Mouse (Mus musculus) forebrain, embryonic 15.5 days (tissue): ENCODE measurements around the gene Bahd1. TPM values are rescaled to one million over a fixed set of nuclear protein-coding genes. Genes with fewer than 3 reads are reported as not detected.

Experiments
- ATAC-seq: fragments of 200-750 bp; cut with Nextera tagmentation; replicated peaks from 2 replicates; pipeline ENCODE4 v1.8.0; 2017; ENCODE audit warnings: mild to moderate bottlenecking, moderate TSS enrichment, moderate library complexity
- H3K27ac ChIP-seq: fragments of 300-500 bp; sonication (generic); replicated peaks from 2 replicates; pipeline ENCODE4 v1.5.1; 2015; ENCODE audit warnings: mild to moderate bottlenecking, inconsistent platforms
- H3K27me3 ChIP-seq: fragments of 300-500 bp; sonication (generic); 2 replicates; pipeline ENCODE4 v1.6.1; 2015; ENCODE audit warnings: inconsistent platforms
- H3K36me3 ChIP-seq: fragments of 300-500 bp; sonication (generic); 2 replicates; pipeline ENCODE4 v1.6.1; 2015; ENCODE audit warnings: mild to moderate bottlenecking, inconsistent platforms
- H3K4me1 ChIP-seq: fragments of 300-500 bp; sonication (generic); 2 replicates; pipeline ENCODE4 v1.6.1; 2015; ENCODE audit warnings: inconsistent platforms
- H3K4me2 ChIP-seq: fragments of 300-500 bp; sonication (generic); replicated peaks from 2 replicates; pipeline ENCODE4 v1.6.1; 2015; ENCODE audit warnings: mild to moderate bottlenecking, inconsistent platforms
- H3K4me3 ChIP-seq: fragments of 300-500 bp; sonication (generic); 2 replicates; pipeline ENCODE4 v1.5.1; 2015; ENCODE audit warnings: mild to moderate bottlenecking, inconsistent platforms
- H3K9ac ChIP-seq: fragments of 300-500 bp; sonication (generic); replicated peaks from 2 replicates; pipeline ENCODE4 v1.6.1; 2015; ENCODE audit warnings: mild to moderate bottlenecking, inconsistent platforms
- H3K9me3 ChIP-seq: fragments of 300-500 bp; sonication (generic); 2 replicates; pipeline ENCODE4 v1.6.1; 2016; ENCODE audit warnings: inconsistent platforms
- WGBS: fragments of 180-500 bp; shearing (Covaris S2); methylation state at CpG from one replicate; pipeline ENCODE4 v1.1.7; 2015; ENCODE audit warnings: mixed read lengths; 5-methylcytosine and 5-hydroxymethylcytosine counted together
- polyA plus RNA-seq: library from polyadenylated mRNA; unstranded; fragments of >200 nt; fragmentation: Nextera tagmentation; extraction: Ambion mirVana; gene quantifications from 2 replicates; pipeline ENCODE4 v1.2.1, GENCODE M21; 2015

Gene Bahd1
- polyA plus RNA-seq, 1 experiment from 2014 or later = 6.7 TPM

GRCm38 (mm10) chr2:118959644-118960043 is 59.5 kb downstream of the Bahd1 start:
- H3K27me3 ChIP-seq = no peaks in the 10 kb centered on the region
- WGBS = 21% methylated on average over 2 of the region's 2 CpGs

GRCm38 (mm10) chr2:118960413-118960812 is 60.2 kb downstream of the Bahd1 start:
- H3K9ac ChIP-seq = no peak overlapping the region
- H3K36me3 ChIP-seq = no peaks in the 10 kb centered on the region
- WGBS = 95% methylated on average over 2 of the region's 2 CpGs
- H3K27ac ChIP-seq = no peak overlapping the region
- H3K27me3 ChIP-seq = no peaks in the 10 kb centered on the region
- H3K9me3 ChIP-seq = no peaks in the 10 kb centered on the region
- H3K4me1 ChIP-seq = no peaks in the 10 kb centered on the region
- H3K4me2 ChIP-seq = no peak overlapping the region
- H3K4me3 ChIP-seq = no peak overlapping the region
- no peak for ATAC-seq

More at GRCm38 (mm10) chr2:118959644-118960043, 59.5 kb downstream of the Bahd1 start:
- no peak overlapping the region for H3K9ac ChIP-seq
- no peak overlapping the region for H3K4me3 ChIP-seq
- H3K36me3 ChIP-seq = no peaks in the 10 kb centered on the region
- no peak for ATAC-seq
- no peaks in the 10 kb centered on the region for H3K4me1 ChIP-seq
- no peak overlapping the region for H3K4me2 ChIP-seq
- no peaks in the 10 kb centered on the region for H3K9me3 ChIP-seq
- no peak overlapping the region for H3K27ac ChIP-seq

GRCm38 (mm10) chr2:118961546-118961945 is 61.4 kb downstream of the Bahd1 start:
- Histone ChIP-seq H3K36me3 (no peaks in the 10 kb centered on the region), H3K27me3 (no peaks in the 10 kb centered on the region), H3K9me3 (no peaks in the 10 kb centered on the region), H3K4me3 (no peak overlapping the region), H3K9ac (no peak overlapping the region), H3K27ac (no peak overlapping the region), H3K4me1 (no peaks in the 10 kb centered on the region), H3K4me2 (no peak overlapping the region)
- WGBS = 57% methylated on average over 2 of the region's 2 CpGs
- no peak for ATAC-seq

GRCm38 (mm10) chr2:118963007-118963675 is 63.0 kb downstream of the Bahd1 start:
- Histone ChIP-seq H3K9me3 (no peaks in the 10 kb centered on the region), H3K4me2 (no peak overlapping the region), H3K4me3 (no peak overlapping the region), H3K27me3 (no peaks in the 10 kb centered on the region), H3K27ac (no peak overlapping the region), H3K9ac (no peak overlapping the region), H3K36me3 (no peaks in the 10 kb centered on the region), H3K4me1 (no peaks in the 10 kb centered on the region)
- WGBS = 62% methylated on average over 9 of the region's 9 CpGs
- ATAC-seq = no peak

GRCm38 (mm10) chr2:118963676-118964012 is 63.5 kb downstream of the Bahd1 start:
- Histone ChIP-seq H3K9me3 (no peaks in the 10 kb centered on the region), H3K27ac (no peak overlapping the region), H3K4me2 (no peak overlapping the region), H3K4me1 (no peaks in the 10 kb centered on the region), H3K9ac (no peak overlapping the region), H3K36me3 (no peaks in the 10 kb centered on the region), H3K4me3 (no peak overlapping the region), H3K27me3 (no peaks in the 10 kb centered on the region)
- ATAC-seq = no peak
- WGBS = 71% methylated on average over 7 of the region's 7 CpGs

GRCm38 (mm10) chr2:118969585-118970147 is 69.5 kb downstream of the Bahd1 start:
- no peak overlapping the region for H3K4me2 ChIP-seq
- no peaks in the 10 kb centered on the region for H3K9me3 ChIP-seq
- H3K36me3 ChIP-seq = no peaks in the 10 kb centered on the region
- 89% methylated on average over 11 of the region's 11 CpGs for WGBS
- H3K4me1 ChIP-seq = peaks cover 3% of the 10 kb centered on the region
- H3K27me3 ChIP-seq = peaks cover 15% of the 10 kb centered on the region
- H3K27ac ChIP-seq = no peak overlapping the region
- H3K9ac ChIP-seq = no peak overlapping the region
- H3K4me3 ChIP-seq = no peak overlapping the region
- ATAC-seq = no peak

- H3K36me3 ChIP-seq = no peaks in the 10 kb centered on the region
- H3K9ac ChIP-seq = no peak overlapping the region
- no peak for ATAC-seq
- 83% methylated on average over 5 of the region's 5 CpGs for WGBS
- no peak overlapping the region; the same call in 1 of the 2 replicates for H3K4me2 ChIP-seq
- no peaks in the 10 kb centered on the region for H3K9me3 ChIP-seq
- H3K4me1 ChIP-seq = peaks cover 17% of the 10 kb centered on the region
- peaks cover 25% of the 10 kb centered on the region for H3K27me3 ChIP-seq
- no peak overlapping the region for H3K27ac ChIP-seq
- no peak overlapping the region for H3K4me3 ChIP-seq
Observed at GRCm38 (mm10) chr2:118972048-118972447, 71.9 kb downstream of the Bahd1 start.

- Histone ChIP-seq H3K27me3 (peaks cover 33% of the 10 kb centered on the region), H3K36me3 (no peaks in the 10 kb centered on the region), H3K27ac (no peak overlapping the region), H3K4me1 (peaks cover 18% of the 10 kb centered on the region), H3K9me3 (no peaks in the 10 kb centered on the region), H3K4me2 (peak overlapping the region; percentile 91), H3K4me3 (peak overlapping the region; percentile 43), H3K9ac (peak overlapping the region; percentile 55)
- 1% methylated on average over 33 of the region's 33 CpGs for WGBS
- ATAC-seq = peak; percentile 76
Observed at GRCm38 (mm10) chr2:118972687-118973376, 72.7 kb downstream of the Bahd1 start.

Other genes starting within 250 kb of the Bahd1 start
- gene Pak6, start 237.1 kb upstream of the Bahd1 start, polyA plus RNA-seq = 27.8 and 29.2 TPM in 2 replicates
- 0.43 and 0.48 TPM in 2 replicates for gene Ankrd63, start 196.4 kb upstream of the Bahd1 start, polyA plus RNA-seq
- 0.63 and 0.69 TPM in 2 replicates for gene Plcb2, start 171.9 kb upstream of the Bahd1 start, polyA plus RNA-seq
- gene Inafm2, start 154.6 kb upstream of the Bahd1 start, polyA plus RNA-seq = 25.3 and 27.2 TPM in 2 replicates
- gene Ccdc9b, start 137.7 kb upstream of the Bahd1 start, polyA plus RNA-seq = 1.3 and 1.6 TPM in 2 replicates
- gene Phgr1, start 127.6 kb upstream of the Bahd1 start, polyA plus RNA-seq = not detected in 2 replicates
- 24.2 and 25.8 TPM in 2 replicates for gene Disp2, start 120.7 kb upstream of the Bahd1 start, polyA plus RNA-seq
- gene Knstrn, start 86.4 kb upstream of the Bahd1 start, polyA plus RNA-seq = 59.0 and 69.4 TPM in 2 replicates
- 54.2 and 62.1 TPM in 2 replicates for gene Ivd, start 38.4 kb upstream of the Bahd1 start, polyA plus RNA-seq
- 6.0 and 6.6 TPM in 2 replicates for gene Chst14, start 26.1 kb downstream of the Bahd1 start, polyA plus RNA-seq
- 38.3 and 43.3 TPM in 2 replicates for gene Ccdc32, start 129.0 kb downstream of the Bahd1 start, polyA plus RNA-seq
- gene Rpusd2, start 134.4 kb downstream of the Bahd1 start, polyA plus RNA-seq = 4.6 and 5.4 TPM in 2 replicates
- gene Knl1, start 146.7 kb downstream of the Bahd1 start, polyA plus RNA-seq = 29.3 and 33.4 TPM in 2 replicates
- 18.7 and 24.0 TPM in 2 replicates for gene Rad51, start 212.4 kb downstream of the Bahd1 start, polyA plus RNA-seq